In the genomic region with DNA sequence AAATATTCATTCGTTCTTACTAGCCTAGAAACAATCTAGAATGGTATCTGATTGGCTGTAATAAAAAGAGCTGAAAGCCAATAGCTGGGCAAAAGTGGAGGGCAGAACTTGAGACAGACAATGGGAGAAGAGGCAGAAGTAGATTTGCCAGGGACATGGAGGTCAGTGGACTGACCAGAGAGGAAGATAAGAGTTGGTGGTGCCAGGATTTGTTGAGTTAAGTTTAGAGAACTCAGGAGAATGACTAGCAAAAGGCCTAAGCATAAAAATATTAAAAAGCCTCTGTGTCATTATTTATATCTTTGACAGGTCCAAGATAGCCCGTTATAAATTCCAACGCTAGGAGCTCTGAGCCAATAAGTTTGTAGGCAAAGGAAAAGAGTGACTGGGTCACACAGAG, we compare ENCODE assay signal across 31 mouse cellular contexts.
"Had no signal": no experiment of that assay in that cellular context is flagged by ENCODE, and none has a peak within 500 bp of the region (broad histone marks: within the 10 kb centered on the region; RNA-seq: fewer than 3 reads in every experiment).

No protein-coding gene starts in this region.

- H3K4me2 ChIP-seq: limb, embryonic 12.5 days; limb, embryonic 13.5 days; limb, embryonic 15.5 days; liver, embryonic 11.5 days; liver, embryonic 13.5 days; liver, embryonic 15.5 days; lung, embryonic 14.5 days; lung, embryonic 15.5 days; midbrain, embryonic 11.5 days; midbrain, embryonic 12.5 days; midbrain, embryonic 13.5 days; midbrain, embryonic 15.5 days; neural tube, embryonic 12.5 days had no signal

- DNase-seq: left cerebral cortex, postnatal 4 days; liver; liver, embryonic 13.5 days; liver, postnatal 0 days; lung, adult 18-20 months; lung, adult 2 months; lung, embryonic 14.5 days; lung, postnatal 10 days; lung, postnatal 14 days; lung, postnatal 36 days; lung, postnatal 4 days; midbrain, embryonic 14.5 days had no signal

- H3K27ac ChIP-seq: limb, embryonic 10.5 days; limb, embryonic 15.5 days; liver, embryonic 13.5 days; liver, embryonic 14.5 days; liver, embryonic 15.5 days; lung, embryonic 15.5 days; macrophage; midbrain, embryonic 10.5 days; midbrain, embryonic 12.5 days; midbrain, embryonic 13.5 days; midbrain, embryonic 15.5 days; neural tube, embryonic 12.5 days had no signal

- ATAC-seq: liver, postnatal 0 days; lung, postnatal 0 days; midbrain, embryonic 13.5 days; midbrain, embryonic 15.5 days; midbrain, embryonic 16.5 days had no signal

- H3K27me3 ChIP-seq: limb, embryonic 12.5 days; limb, embryonic 13.5 days; limb, embryonic 15.5 days; liver, embryonic 13.5 days; liver, embryonic 15.5 days; lung, embryonic 15.5 days; megakaryocyte, embryonic 14.5 days; midbrain, embryonic 12.5 days; midbrain, embryonic 13.5 days; midbrain, embryonic 15.5 days; neural tube, embryonic 12.5 days had no signal

- H3K9ac ChIP-seq: limb, embryonic 12.5 days; limb, embryonic 13.5 days; limb, embryonic 15.5 days; liver, embryonic 13.5 days; liver, embryonic 14.5 days; liver, embryonic 15.5 days; liver, postnatal 0 days; lung, embryonic 14.5 days; lung, embryonic 15.5 days; midbrain, embryonic 12.5 days; midbrain, embryonic 13.5 days; midbrain, embryonic 15.5 days; neural tube, embryonic 12.5 days had no signal

- H3K4me3 ChIP-seq: limb, embryonic 10.5 days; limb, embryonic 12.5 days; limb, embryonic 13.5 days; limb, embryonic 15.5 days; liver, embryonic 13.5 days; liver, embryonic 15.5 days; lung, embryonic 15.5 days; megakaryocyte, embryonic 14.5 days; midbrain, embryonic 10.5 days; midbrain, embryonic 12.5 days; midbrain, embryonic 13.5 days; midbrain, embryonic 15.5 days; myocyte; neural tube, embryonic 12.5 days had no signal

- H3K4me1 ChIP-seq: limb, embryonic 10.5 days; liver, embryonic 13.5 days; lung, embryonic 15.5 days; midbrain, embryonic 15.5 days; neural tube, embryonic 12.5 days had no signal

- H3K9me3 ChIP-seq: limb, embryonic 10.5 days; limb, embryonic 12.5 days; limb, embryonic 13.5 days; limb, embryonic 15.5 days; liver, embryonic 13.5 days; liver, embryonic 15.5 days; lung, embryonic 15.5 days; megakaryocyte, embryonic 14.5 days; midbrain, embryonic 10.5 days; midbrain, embryonic 12.5 days; midbrain, embryonic 13.5 days; midbrain, embryonic 15.5 days; neural tube, embryonic 12.5 days had no signal
